Mouse (Mus musculus): ENCODE results near the gene Bard1.
A peak's percentile ranks its signal among the peaks of the same experiment; 100 is the strongest.

The Bard1 gene

DNA sequence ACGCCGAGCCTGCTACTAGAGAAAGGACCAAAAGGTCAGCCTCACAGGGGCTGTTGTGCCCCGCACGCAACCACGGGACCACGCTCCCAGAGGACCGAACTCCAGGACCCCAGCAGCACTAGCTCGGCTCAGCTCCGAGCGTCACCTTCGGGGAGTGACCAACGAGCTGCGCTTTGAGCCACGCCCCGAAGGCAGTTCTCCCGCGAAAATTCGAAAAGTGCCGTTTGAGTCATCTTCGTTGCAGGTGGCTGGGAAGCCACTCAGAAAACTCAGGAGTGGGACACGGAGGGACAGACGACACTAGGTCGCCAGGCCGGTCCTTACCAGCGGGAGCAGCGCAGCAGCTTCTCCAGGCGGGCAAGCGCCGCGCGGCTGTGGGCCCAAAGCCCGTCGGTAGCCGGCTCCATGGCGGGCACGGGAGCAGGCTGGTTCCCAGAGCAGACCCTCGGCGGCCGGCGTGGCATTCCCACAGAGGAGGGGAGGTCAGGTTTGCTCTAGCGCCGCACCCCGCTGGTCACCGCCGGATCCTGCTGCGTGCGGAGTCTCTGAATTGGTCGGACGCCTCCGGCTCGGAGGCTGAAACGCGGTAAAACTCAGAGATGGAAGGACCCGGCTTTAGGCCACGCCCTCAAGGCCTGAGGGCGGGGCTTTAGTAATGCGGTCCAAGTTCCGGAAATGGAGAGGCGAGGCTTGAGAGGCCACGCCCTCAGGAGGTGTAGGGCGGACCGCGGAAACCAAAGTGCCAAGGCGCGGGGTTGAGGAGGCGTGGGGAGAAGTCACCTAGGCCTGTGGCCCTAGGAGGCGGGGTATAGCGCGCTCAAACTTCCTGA lies at the start of gene Bard1:
Gene Bard1 (minus strand): TSS at position 803 of the 830 bp plus-strand sequence.
- peak; percentile 100 for DNase-seq (ENCODE audit: low read depth)

- DNase-seq (ENCODE audit: low read depth): no peak
Observed at GRCm38 (mm10) chr1:71127171-71127570, 24.2 kb upstream of the Bard1 start.

DNA sequence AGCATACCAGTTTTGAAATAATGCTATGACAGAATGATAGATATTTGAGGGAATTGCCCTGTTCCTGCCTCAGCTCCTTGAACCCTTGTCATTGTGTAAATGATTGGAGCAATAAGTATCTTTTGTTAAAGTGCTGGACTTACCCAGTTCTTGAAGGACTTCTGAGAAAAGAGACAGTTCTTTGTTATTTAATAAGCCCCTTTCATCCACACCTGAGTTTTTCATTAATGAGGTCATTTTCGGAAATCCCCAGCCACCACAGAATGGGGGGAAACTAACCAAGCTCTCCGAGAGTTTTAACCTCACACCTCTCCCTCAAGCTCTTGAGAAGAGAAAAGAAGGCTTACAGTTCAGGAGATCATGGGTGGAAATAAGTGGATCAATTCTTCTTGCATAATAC lies 15.6 kb upstream of the Bard1 start:
- DNase-seq (ENCODE audit: low read depth): no peak

DNA sequence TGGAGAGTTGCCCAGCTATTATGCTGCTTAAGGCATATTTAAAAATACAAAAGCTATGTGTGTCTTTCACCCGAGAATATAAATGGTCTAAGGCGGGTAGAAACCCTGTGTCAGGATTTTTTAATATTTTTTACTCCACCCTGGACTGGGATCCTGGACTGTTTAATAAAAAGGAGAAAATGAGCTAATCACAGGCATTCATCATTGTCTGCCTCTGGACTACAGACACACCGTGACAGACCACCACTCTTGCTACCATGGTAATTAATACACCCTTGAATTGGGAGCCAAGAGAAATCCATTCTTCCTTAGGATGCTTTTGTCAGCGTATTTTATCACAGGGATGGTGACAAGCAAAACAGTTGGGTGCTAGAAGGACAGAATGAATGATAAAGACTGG lies 14.3 kb upstream of the Bard1 start:
- no peak for DNase-seq (ENCODE audit: low read depth)

GRCm38 (mm10) chr1:71115781-71116180 lies 12.8 kb upstream of the Bard1 start:
- DNase-seq (ENCODE audit: low read depth): no peak

DNA sequence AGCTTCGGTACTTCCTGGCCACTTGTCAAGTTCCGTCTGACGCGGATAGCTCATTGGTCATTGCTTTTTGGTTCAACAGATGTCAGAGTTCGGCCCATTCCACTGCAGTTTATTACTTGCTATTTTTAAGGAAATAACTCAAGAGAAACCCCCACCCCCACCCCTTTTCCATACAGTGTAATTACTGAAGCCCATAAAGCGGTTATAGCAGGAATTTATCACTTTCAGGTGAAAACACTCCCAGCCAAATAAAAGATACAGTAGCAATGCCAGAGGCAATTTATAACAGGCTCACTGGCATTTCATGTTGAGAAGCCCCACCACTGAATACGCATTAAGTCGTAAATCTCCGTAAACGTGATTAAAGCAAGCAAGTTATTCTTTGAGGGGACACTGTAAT lies 6.9 kb upstream of the Bard1 start:
- no peak for DNase-seq (ENCODE audit: low read depth)

DNA sequence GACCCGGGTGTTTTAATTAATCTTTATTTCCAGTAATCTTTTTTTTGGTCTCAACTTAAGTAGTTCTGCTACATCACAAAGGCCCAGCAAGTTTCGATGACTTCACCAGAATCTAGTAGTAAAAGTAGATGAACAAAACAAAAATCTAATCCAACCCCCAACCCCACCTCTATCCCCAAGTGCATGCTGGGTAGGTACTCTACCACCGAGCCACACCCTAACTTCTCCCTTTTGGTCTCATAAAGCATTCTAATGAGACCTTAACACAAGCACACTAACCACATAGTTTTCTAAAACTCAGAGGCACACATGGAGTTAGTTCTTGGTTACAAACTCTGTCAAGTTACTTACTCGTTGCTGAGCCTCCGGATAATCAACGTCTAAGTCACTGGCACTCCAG lies 3.2 kb upstream of the Bard1 start:
- no peak for DNase-seq (ENCODE audit: low read depth)

DNA sequence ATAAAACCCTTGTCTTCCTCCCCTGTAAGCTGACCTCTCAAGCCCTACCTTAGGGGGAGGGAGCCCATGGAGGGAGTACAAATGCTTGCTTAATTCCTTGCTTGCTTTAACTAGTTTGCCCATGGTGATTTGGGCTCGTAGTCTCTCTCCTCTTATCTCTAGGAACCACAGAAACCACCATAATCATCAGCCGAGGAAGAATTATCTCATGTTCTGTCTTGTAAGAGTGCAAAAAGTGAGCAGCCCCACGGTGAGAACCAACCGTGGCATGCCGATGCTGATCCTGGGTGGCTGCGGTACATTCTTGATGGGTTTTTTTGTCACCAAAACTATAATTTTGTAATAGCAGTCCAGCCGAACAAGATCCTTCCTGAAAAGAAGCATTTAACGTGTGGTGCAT lies 2.8 kb upstream of the Bard1 start:
- DNase-seq (ENCODE audit: low read depth): no peak

DNA sequence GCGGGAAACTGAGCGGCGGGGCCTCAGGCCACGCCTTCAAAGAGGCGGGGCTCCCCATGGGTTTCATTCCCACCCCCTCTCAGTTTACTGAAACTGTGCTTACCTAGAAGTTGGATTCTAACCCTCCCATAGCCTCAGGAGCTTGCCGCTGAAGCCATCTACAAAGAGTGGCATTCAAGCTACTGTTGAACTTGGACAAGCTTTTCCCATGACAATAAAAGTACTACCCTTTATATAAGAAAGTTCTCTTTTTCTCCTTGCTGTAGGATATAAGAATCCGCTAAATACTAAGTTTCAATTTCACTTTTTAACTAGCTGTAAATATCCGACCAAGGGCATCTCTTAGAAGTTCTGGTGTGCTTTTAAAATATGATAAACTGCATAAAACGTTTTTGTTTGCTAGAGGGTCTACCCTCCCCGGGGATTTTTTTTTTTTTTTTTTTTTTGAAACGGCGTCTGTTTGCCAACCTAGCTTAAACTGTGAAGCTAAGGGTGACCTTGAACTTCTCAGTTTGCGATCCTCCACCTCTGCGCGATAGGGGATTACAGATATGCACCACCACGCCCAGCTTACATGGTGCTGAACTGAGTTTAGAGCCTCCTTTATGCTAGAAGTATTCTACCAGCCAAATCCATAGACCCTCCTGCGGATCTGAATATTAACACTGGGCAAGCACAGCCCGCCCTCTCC lies 373 bp upstream of the Bard1 start:
- DNase-seq (ENCODE audit: low read depth): no peak

GRCm38 (mm10) chr1:71101369-71101970 lies 1.5 kb downstream of the Bard1 start:
- peak; percentile 19 for DNase-seq (ENCODE audit: low read depth)

- DNase-seq (ENCODE audit: low read depth): peak; percentile 33
Observed at GRCm38 (mm10) chr1:71100591-71101368, 2.2 kb downstream of the Bard1 start.

DNA sequence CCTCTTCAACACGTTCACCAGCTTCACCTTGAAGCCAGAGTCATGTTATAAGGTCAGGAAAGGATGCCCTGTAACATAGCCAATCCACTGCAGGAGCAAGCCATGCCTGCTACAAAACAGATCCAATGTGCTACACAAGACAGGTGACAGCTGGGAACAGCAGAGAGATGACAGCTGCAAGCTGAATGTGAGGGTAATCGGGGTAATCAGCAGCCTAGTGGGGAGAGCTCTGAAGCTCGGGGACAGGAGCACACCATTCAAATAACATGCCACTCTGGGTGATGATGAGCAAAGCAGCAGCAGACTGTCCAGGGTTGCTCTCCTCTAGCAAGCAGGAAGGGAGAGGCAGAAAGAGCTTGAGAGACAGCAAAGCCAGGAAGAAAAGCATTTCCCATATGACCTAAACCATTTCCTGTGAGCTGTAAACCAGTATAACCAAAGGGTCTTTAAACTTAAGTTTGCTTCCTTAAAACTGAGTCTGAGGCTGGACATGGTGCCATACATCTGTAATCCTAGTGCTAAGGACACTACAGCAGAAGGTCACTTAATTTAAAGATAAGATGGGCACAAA lies 2.9 kb downstream of the Bard1 start:
- DNase-seq (ENCODE audit: low read depth): peak; percentile 19

GRCm38 (mm10) chr1:71096031-71096430 lies 6.9 kb downstream of the Bard1 start:
- no peak for DNase-seq (ENCODE audit: low read depth)

DNA sequence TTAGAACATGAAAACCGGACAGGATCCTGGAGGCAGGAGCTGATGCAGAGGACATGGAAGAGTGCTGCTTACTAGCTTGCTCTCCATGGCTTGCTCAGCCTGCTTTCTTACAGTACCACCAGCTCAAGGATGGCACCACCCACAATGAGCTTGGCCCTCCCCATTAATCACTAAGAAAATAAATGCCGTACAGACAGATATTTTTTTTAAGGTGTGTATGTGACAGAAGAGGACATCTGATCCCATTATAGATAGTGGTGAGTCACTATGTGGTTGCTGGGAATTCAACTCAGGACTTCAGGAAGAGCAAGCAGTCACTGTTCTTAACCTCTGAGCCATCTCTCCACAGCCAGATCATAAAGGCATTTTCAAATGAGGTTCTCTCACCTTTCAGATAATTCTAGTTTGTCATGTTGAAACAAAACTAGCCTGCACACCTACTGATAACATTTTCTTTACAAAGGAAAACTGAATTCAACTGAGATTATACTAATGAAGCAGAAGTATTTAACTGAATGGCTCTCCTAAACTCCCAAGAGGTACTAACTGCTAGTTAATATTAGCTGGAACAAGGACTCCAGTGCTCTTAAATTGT lies 7.6 kb downstream of the Bard1 start:
- DNase-seq (ENCODE audit: low read depth): no peak

GRCm38 (mm10) chr1:71075651-71076050 lies 27.3 kb downstream of the Bard1 start:
- DNase-seq (ENCODE audit: low read depth): no peak

- DNase-seq (ENCODE audit: low read depth): no peak
Observed at GRCm38 (mm10) chr1:71070771-71071170, 32.2 kb downstream of the Bard1 start.

GRCm38 (mm10) chr1:71068728-71069304 lies 34.1 kb downstream of the Bard1 start:
- no peak for DNase-seq (ENCODE audit: low read depth)

GRCm38 (mm10) chr1:71063885-71064492 lies 39.0 kb downstream of the Bard1 start:
- DNase-seq (ENCODE audit: low read depth): no peak

DNA sequence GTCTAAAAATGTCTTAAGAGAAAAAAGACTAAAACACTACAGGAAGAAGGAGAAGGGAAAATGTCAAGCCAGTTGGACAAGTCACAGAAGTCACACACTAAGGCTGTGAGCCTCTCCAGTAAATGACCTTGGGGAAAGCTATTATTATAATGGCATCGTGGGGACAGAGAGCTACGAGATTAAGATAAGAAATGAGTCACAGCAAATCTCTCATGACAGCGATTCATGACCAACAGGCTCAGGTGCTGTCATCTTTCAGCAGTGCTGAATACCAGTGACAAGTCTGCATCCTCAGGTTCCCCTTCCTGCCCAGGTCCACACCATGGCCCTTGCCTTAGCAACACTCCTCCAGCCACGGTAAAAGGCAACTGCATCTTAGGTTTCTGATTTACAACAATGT lies 46.8 kb downstream of the Bard1 start:
- no peak for DNase-seq (ENCODE audit: low read depth)

GRCm38 (mm10) chr1:71055454-71055853 lies 47.5 kb downstream of the Bard1 start:
- DNase-seq (ENCODE audit: low read depth): no peak

- no peak for DNase-seq (ENCODE audit: low read depth)
Observed at GRCm38 (mm10) chr1:71052756-71053155, 50.2 kb downstream of the Bard1 start.
